Mouse (Mus musculus) lung, embryonic 16.5 days (tissue): ENCODE data around the gene Tnik. TPM values are rescaled to one million over a fixed set of nuclear protein-coding genes. Genes with fewer than 3 reads are reported as not detected.

Experiments used
- ATAC-seq: fragments of 200-750 bp; cut with Nextera tagmentation; 2 replicates; pipeline ENCODE4 v1.8.0; 2017; ENCODE audit warnings: low read depth, mild to moderate bottlenecking, moderate library complexity
- H3K27ac ChIP-seq: fragments of 300-500 bp; sonication (generic); 2 replicates; pipeline ENCODE4 v1.5.1; 2014; ENCODE audit warnings: mild to moderate bottlenecking, control low read depth, low read length
- H3K27me3 ChIP-seq: fragments of 300-500 bp; sonication (generic); 2 replicates; pipeline ENCODE4 v1.6.1; 2014; ENCODE audit warnings: low read depth, low read length, mixed read lengths; ENCODE audit not compliant: control insufficient read depth, insufficient read depth
- H3K36me3 ChIP-seq: fragments of 300-500 bp; sonication (generic); 2 replicates; pipeline ENCODE4 v1.6.1; 2014; ENCODE audit warnings: low read length; ENCODE audit not compliant: control insufficient read depth, insufficient read depth
- H3K4me1 ChIP-seq: fragments of 300-500 bp; sonication (generic); replicated peaks from 2 replicates; pipeline ENCODE4 v1.6.1; 2014; ENCODE audit warnings: low read length, mixed read lengths; ENCODE audit not compliant: control insufficient read depth, insufficient read depth
- H3K4me2 ChIP-seq: fragments of 300-500 bp; sonication (generic); 2 replicates; pipeline ENCODE4 v1.6.1; 2014; ENCODE audit warnings: low read depth, low read length, control low read depth
- H3K4me3 ChIP-seq: fragments of 300-500 bp; sonication (generic); 2 replicates; pipeline ENCODE4 v1.5.1; 2014; ENCODE audit warnings: mild to moderate bottlenecking, low read length, control low read depth
- H3K9ac ChIP-seq: fragments of 300-500 bp; sonication (generic); 2 replicates; pipeline ENCODE4 v1.6.1; 2014; ENCODE audit warnings: low read length, control low read depth
- H3K9me3 ChIP-seq: fragments of 300-500 bp; sonication (generic); 2 replicates; pipeline ENCODE4 v1.6.1; 2016; ENCODE audit warnings: low read length; ENCODE audit not compliant: control insufficient read depth
- WGBS: fragments of 180-500 bp; shearing (Covaris S2); extraction: QIAGEN DNeasy Blood & Tissue Kit; methylation state at CpG from one replicate; pipeline ENCODE4 v1.1.7; 2014; 5-methylcytosine and 5-hydroxymethylcytosine counted together
- microRNA-seq: library from miRNA; unstranded; fragments of <30 nt; microRNA quantifications from one replicate; pipeline ENCODE4, GENCODE M21; 2016
- polyA plus RNA-seq: library from polyadenylated mRNA; unstranded; fragments of >200 nt; fragmentation: Nextera tagmentation; extraction: Ambion mirVana; gene quantifications from 2 replicates; pipeline ENCODE4 v1.2.1, GENCODE M21; 2015

Gene Tnik
- polyA plus RNA-seq, 1 experiment from 2014 or later: 10.4 TPM

DNA sequence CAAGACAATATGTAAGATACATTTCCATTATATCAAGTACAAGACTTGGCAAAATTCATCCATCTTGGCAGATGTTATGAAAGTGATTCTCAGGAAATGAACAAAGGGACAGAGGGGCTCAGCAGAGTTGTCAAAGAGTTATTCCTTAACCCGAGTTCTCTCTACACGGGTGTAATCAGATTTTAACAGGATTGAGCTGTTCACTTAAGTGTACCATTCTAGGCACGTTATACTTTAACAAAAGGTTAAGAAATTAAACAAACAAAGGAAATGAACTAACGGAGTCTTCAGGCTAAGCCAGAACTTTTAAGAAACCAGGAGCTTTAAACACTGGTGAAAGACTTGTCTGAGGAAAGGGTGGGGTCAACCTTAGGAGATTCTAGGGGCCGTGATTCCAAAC, 458.2 kb downstream of the Tnik start:
- WGBS: 26% methylated on average over 5 of the region's 5 CpGs
- no peak overlapping the region for H3K9ac ChIP-seq
- no peaks in the 10 kb centered on the region for H3K9me3 ChIP-seq
- peaks cover 12% of the 10 kb centered on the region for H3K4me1 ChIP-seq
- 0 out of 2 replicates have a peak, but pooled peaks have one; percentile 4 for ATAC-seq
- H3K27me3 ChIP-seq: no peaks in the 10 kb centered on the region
- H3K27ac ChIP-seq: peak overlapping the region; percentile 43; the same call in 1 of the 2 replicates
- H3K36me3 ChIP-seq: no peaks in the 10 kb centered on the region
- H3K4me2 ChIP-seq: no peak overlapping the region
- no peak overlapping the region for H3K4me3 ChIP-seq

DNA sequence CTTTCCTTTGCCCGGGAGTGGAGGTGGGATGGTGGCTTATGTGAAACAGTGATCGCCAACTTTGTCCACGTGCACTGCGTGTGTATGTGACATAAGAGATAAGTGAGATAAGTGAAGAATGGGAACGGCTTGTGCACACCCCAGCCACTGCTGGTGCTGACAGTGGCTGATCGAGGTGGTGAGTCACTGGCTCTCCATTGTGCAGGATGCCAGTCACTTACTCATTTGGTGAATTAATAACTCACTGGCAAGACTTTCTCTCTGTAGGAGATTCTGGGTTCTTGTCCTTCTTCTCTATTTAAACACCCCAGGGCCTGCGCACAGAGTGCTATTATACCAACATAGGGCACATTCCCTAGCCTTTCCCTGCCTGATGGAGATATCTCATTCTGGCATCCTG, 458.8 kb downstream of the Tnik start:
- 37% methylated on average over 7 of the region's 7 CpGs for WGBS
- no peak overlapping the region for H3K4me3 ChIP-seq
- H3K27ac ChIP-seq: peak overlapping the region; percentile 43; the same call in 1 of the 2 replicates
- H3K4me1 ChIP-seq: peaks cover 12% of the 10 kb centered on the region
- no peaks in the 10 kb centered on the region for H3K27me3 ChIP-seq
- no peaks in the 10 kb centered on the region for H3K9me3 ChIP-seq
- ATAC-seq: peak; percentile 57; the same call in 1 of the 2 replicates
- H3K4me2 ChIP-seq: peak overlapping the region; percentile 6; the same call in 1 of the 2 replicates
- H3K9ac ChIP-seq: no peak overlapping the region
- H3K36me3 ChIP-seq: no peaks in the 10 kb centered on the region

DNA sequence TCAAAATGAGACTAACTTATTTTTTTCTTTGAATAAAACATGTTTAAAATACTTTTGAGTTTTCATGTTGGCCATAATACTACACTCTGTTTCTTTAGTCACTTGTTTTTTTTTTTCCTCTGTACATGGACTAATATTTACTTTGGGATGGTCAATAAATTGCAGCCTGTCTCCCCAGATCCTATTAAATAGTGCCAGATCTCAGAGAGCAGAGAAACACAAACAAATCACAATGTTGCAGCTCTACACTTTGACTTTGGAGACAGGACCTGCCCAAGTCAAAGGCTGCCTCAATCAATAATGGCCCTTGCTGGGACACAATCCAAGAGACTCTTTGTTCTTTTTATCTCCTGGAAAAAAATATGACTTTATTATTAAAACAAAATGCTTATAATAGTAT, 459.5 kb downstream of the Tnik start:
- Histone ChIP-seq H3K27me3 (no peaks in the 10 kb centered on the region), H3K4me2 (no peak overlapping the region), H3K4me1 (peaks cover 12% of the 10 kb centered on the region), H3K9me3 (no peaks in the 10 kb centered on the region), H3K36me3 (no peaks in the 10 kb centered on the region), H3K27ac (no peak overlapping the region), H3K4me3 (no peak overlapping the region), H3K9ac (no peak overlapping the region)
- ATAC-seq: no peak

DNA sequence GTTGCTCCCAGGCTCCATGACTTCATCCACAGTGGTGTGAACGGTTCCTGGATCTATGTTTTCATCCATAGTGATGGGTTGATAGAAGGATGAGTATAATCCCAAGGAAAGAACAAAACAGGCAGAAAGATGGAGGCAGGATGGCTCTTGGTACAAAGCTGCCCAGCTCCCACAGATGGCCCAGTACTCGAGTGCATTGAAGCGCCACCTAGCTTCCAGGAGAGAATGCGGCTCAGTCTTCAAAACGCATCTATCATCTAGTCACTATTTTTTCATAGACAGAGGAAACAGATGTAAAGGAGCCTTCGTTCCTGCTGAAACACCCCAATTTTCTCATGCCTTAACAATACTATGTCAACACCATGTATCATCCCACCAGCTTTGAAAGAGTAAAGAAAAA, 460.5 kb downstream of the Tnik start:
- Histone ChIP-seq H3K4me2 (no peak overlapping the region), H3K27ac (no peak overlapping the region), H3K9ac (no peak overlapping the region), H3K4me1 (peaks cover 12% of the 10 kb centered on the region), H3K9me3 (no peaks in the 10 kb centered on the region), H3K36me3 (no peaks in the 10 kb centered on the region), H3K27me3 (no peaks in the 10 kb centered on the region), H3K4me3 (no peak overlapping the region)
- ATAC-seq: no peak
- 66% methylated on average over 6 of the region's 6 CpGs for WGBS

DNA sequence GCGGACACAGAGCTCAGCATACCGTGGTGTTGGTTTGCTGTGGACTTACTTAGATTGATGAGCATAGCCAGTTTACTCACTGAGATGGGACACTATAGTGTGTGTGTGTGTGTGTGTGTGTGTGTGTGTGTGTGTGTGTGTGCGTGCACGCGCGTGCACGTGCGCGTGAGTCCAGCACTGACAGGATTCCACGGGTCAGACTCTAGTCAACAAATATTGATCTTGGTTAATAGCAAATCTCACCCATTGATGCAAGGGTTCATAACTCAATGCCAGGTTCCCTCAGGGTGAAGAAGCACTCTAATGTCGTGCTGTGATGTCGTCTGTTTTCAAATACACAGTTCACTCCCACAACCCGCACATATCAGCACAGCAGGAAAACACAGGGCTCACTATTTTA, 462.2 kb downstream of the Tnik start:
- no peaks in the 10 kb centered on the region for H3K9me3 ChIP-seq
- no peak overlapping the region for H3K27ac ChIP-seq
- no peaks in the 10 kb centered on the region for H3K36me3 ChIP-seq
- H3K27me3 ChIP-seq: no peaks in the 10 kb centered on the region
- no peak overlapping the region for H3K9ac ChIP-seq
- ATAC-seq: no peak
- H3K4me2 ChIP-seq: no peak overlapping the region
- peaks cover 12% of the 10 kb centered on the region for H3K4me1 ChIP-seq
- H3K4me3 ChIP-seq: no peak overlapping the region
- 76% methylated on average over 13 of the region's 13 CpGs for WGBS

Small RNAs within 50 kb of the gene (microRNA-seq; reads per million reads assigned to microRNA genes)
- not detected for gene Mir466q
